In genomic region chr15:40103304-40103703, GRCm38 (mm10) we compare ENCODE assay signal across 25 mouse cellular contexts. TPM values are rescaled to one million over a fixed set of nuclear protein-coding genes. Genes with fewer than 3 reads are reported as not detected.
"Had no signal": no experiment of that assay in that cellular context is flagged by ENCODE, and none has a peak within 500 bp of the region (broad histone marks: within the 10 kb centered on the region; RNA-seq: fewer than 3 reads in every experiment).

No protein-coding gene starts in this region.

- DNase-seq: liver, postnatal 0 days; lung, adult 2 months; lung, postnatal 14 days; lung, postnatal 36 days; right cerebral cortex, postnatal 14 days; thymus, adult 2 months; thymus, postnatal 25 days; thymus, postnatal 4 days had no signal

- H3K27me3 ChIP-seq: lung, embryonic 15.5 days; megakaryocyte, embryonic 14.5 days; midbrain, embryonic 13.5 days; midbrain, embryonic 15.5 days; neural tube, embryonic 12.5 days; stomach, embryonic 15.5 days had no signal

- H3K4me3 ChIP-seq: lung, embryonic 15.5 days; megakaryocyte, embryonic 14.5 days; midbrain, embryonic 13.5 days; midbrain, embryonic 15.5 days; neural tube, embryonic 12.5 days; stomach, embryonic 15.5 days had no signal

- H3K4me2 ChIP-seq: lung, embryonic 15.5 days; midbrain, embryonic 11.5 days; midbrain, embryonic 13.5 days; midbrain, embryonic 15.5 days; neural tube, embryonic 12.5 days; stomach, embryonic 15.5 days had no signal

- H3K4me1 ChIP-seq: lung, embryonic 15.5 days; midbrain, embryonic 13.5 days; midbrain, embryonic 15.5 days; neural tube, embryonic 12.5 days; stomach, embryonic 15.5 days had no signal

- ATAC-seq: liver, postnatal 0 days; lung, postnatal 0 days; midbrain, embryonic 13.5 days; midbrain, embryonic 15.5 days had no signal

- H3K36me3 ChIP-seq: lung, embryonic 15.5 days; midbrain, embryonic 13.5 days; midbrain, embryonic 15.5 days; neural tube, embryonic 12.5 days; stomach, embryonic 15.5 days had no signal

- H3K27ac ChIP-seq: lung, embryonic 15.5 days; macrophage; midbrain, embryonic 13.5 days; midbrain, embryonic 15.5 days; neural tube, embryonic 12.5 days; stomach, embryonic 15.5 days; stomach, postnatal 0 days had no signal

- H3K9ac ChIP-seq: liver, postnatal 0 days; lung, embryonic 15.5 days; midbrain, embryonic 13.5 days; midbrain, embryonic 15.5 days; neural tube, embryonic 12.5 days; stomach, embryonic 15.5 days had no signal

- H3K9me3 ChIP-seq: lung, embryonic 15.5 days; megakaryocyte, embryonic 14.5 days; midbrain, embryonic 13.5 days; midbrain, embryonic 15.5 days; neural tube, embryonic 12.5 days; stomach, embryonic 15.5 days had no signal

RNA-seq across cellular contexts. Expression of gene 9330182O14Rik, which starts 30.9 kb away (rescaled TPM):
- total RNA-seq: megakaryocyte progenitor cell, adult 5-6 weeks; midbrain, postnatal 0 days; monocyte, adult 5-6 weeks; neutrophil, adult 5-6 weeks had no signal
- polyA plus RNA-seq: liver, postnatal 0 days; lung, adult 2 months; lung, embryonic 15.5 days; lung, postnatal 0 days; midbrain, embryonic 11.5 days; midbrain, embryonic 13.5 days; midbrain, embryonic 15.5 days; midbrain, postnatal 0 days; neural tube, embryonic 12.5 days; neural tube, embryonic 14.5 days; spleen, adult 2 months; stomach, embryonic 15.5 days; thymus, adult 2 months; urinary bladder, adult 2 months had no signal
